Mouse (Mus musculus) hindbrain, embryonic 10.5 days (tissue): Measurements from ENCODE around the gene Idnk. TPM values are rescaled to one million over a fixed set of nuclear protein-coding genes. Genes with fewer than 3 reads are reported as not detected.

Experiments used
- DNase-seq: peaks from one replicate; pipeline ENCODE4 v3.0.0-alpha.2; 2017; ENCODE audit warnings: low spot score
- H3K27ac ChIP-seq: fragments of 300-500 bp; sonication (generic); 2 replicates; pipeline ENCODE4 v1.5.1; 2016; ENCODE audit warnings: mild to moderate bottlenecking, moderate library complexity
- H3K27me3 ChIP-seq: fragments of 300-500 bp; sonication (generic); 2 replicates; pipeline ENCODE4 v1.6.1; 2016; ENCODE audit warnings: mild to moderate bottlenecking; ENCODE audit not compliant: poor library complexity, insufficient read depth, severe bottlenecking
- H3K36me3 ChIP-seq: fragments of 300-500 bp; sonication (generic); 2 replicates; pipeline ENCODE4 v1.6.1; 2016; ENCODE audit warnings: mild to moderate bottlenecking, moderate library complexity
- H3K4me1 ChIP-seq: fragments of 300-500 bp; sonication (generic); replicated peaks from 2 replicates; pipeline ENCODE4 v1.6.1; 2016; ENCODE audit warnings: mild to moderate bottlenecking
- H3K4me3 ChIP-seq: fragments of 300-500 bp; sonication (generic); 2 replicates; pipeline ENCODE4 v1.5.1; 2016; ENCODE audit warnings: mild to moderate bottlenecking, moderate library complexity
- H3K9me3 ChIP-seq: fragments of 300-500 bp; sonication (generic); 2 replicates; pipeline ENCODE4 v1.6.1; 2016; ENCODE audit warnings: mild to moderate bottlenecking, moderate library complexity
- WGBS: fragments of 180-500 bp; shearing (Covaris S2); methylation state at CpG from one replicate; pipeline ENCODE4 v1.1.7; 2016; 5-methylcytosine and 5-hydroxymethylcytosine counted together
- polyA plus RNA-seq: library from polyadenylated mRNA; unstranded; fragments of >200 nt; fragmentation: Nextera tagmentation; extraction: Ambion mirVana; gene quantifications from 2 replicates; pipeline ENCODE4 v1.2.1, GENCODE M21; 2016

The Idnk gene
- polyA plus RNA-seq, 1 experiment from 2014 or later, result 66.7 TPM

DNA sequence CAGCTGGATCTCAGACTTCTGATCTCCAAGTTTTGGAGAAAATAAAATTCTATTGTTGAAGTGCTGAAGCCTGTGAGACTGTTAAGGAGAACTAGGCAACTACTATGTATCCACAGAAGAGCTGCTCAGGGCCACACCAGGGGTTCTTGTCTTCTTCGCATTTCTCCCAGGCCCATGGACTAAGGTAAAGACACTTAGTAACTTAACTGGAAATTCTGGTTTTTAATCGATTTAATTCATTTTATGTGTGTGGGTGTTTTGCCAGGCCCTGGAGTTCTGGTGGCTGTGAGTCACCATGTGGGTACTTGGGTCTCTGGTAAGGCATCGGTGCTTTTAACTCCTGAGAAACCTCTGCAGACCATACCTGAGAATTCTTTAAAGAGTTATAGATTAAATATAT, 7.8 kb upstream of the Idnk start:
- Histone ChIP-seq H3K27me3 (no peaks in the 10 kb centered on the region), H3K27ac (no peak overlapping the region), H3K9me3 (peaks cover 7% of the 10 kb centered on the region; the same call in 1 of the 2 replicates), H3K4me1 (peaks cover 12% of the 10 kb centered on the region; the same call in 1 of the 2 replicates), H3K36me3 (no peaks in the 10 kb centered on the region), H3K4me3 (no peak overlapping the region)
- WGBS, result 87% methylated on average over 3 of the region's 3 CpGs
- no peak for DNase-seq

DNA sequence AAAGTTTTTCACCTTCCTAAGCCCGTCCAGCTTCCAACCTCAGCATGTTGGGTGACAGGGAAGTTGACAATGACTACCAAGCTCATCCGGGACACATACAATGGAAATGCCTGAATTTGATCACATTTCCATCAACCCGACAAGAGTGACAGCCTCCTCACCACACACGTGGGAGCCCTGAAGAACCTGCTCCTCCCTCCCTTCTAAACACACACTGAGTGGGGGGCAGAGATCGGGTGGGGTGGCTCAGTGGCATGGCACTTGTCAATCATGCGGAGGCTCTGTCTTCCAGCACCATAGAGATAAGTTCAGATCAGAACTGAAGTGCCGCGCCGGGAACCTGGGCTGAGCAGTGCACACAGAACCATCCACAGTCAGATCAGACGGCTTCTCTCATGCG, 7.0 kb upstream of the Idnk start:
- Histone ChIP-seq H3K27me3 (no peaks in the 10 kb centered on the region), H3K4me1 (peaks cover 12% of the 10 kb centered on the region; the same call in 1 of the 2 replicates), H3K9me3 (peaks cover 11% of the 10 kb centered on the region; the same call in 1 of the 2 replicates), H3K4me3 (no peak overlapping the region), H3K27ac (no peak overlapping the region), H3K36me3 (no peaks in the 10 kb centered on the region)
- DNase-seq, result no peak
- WGBS, result 81% methylated on average over 11 of the region's 11 CpGs

DNA sequence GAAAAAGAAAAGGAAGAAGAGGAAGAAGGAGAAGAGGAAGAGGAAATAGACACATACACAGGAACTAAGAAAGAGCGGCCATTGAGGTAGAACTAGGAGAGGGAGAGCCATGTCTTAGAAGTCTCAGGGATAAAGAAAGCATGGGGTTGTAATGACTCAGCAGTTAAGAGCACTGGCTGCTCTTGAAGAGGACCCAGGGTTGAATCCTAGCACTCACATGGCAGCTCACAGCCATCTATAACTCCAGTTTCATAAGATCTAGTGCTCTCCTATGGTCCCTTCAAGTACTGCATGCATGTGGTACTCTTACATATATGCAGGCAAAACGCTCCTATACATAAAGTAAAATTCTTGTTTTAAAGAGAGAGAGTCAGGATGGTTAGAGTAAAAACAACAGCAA, 1.4 kb upstream of the Idnk start:
- H3K27ac ChIP-seq, result no peak overlapping the region
- WGBS, result 93% methylated on average over 2 of the region's 2 CpGs
- peaks cover 16% of the 10 kb centered on the region for H3K36me3 ChIP-seq
- H3K4me3 ChIP-seq, result no peak overlapping the region
- H3K9me3 ChIP-seq, result peaks cover 8% of the 10 kb centered on the region; the same call in 1 of the 2 replicates
- H3K4me1 ChIP-seq, result peaks cover 21% of the 10 kb centered on the region
- no peak for DNase-seq
- 0 out of 2 replicates have a peak, but pooled peaks cover 4% of the 10 kb centered on the region for H3K27me3 ChIP-seq

DNA sequence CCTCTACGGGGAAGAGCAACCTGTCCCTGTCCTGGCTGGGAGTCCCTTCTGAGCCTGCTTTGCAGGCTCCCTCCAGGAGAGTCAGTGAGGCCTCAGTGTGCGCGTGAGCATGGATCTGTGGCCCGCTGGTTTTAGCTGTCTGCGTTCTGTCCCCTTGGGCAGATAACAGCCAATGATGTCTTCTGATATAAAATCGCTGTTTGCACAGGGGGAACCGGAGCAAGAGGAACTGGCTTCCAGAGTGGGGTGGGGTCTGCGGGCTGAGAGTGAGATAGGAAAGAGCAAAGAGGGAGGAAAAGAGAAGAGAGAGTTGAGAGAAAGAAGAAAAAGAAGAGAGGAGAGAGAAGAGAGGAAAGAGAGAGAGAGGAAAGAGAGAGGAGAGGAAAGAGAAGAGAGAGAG, 413 bp upstream of the Idnk start:
- 32% methylated on average over 8 of the region's 8 CpGs for WGBS
- H3K4me1 ChIP-seq, result peaks cover 21% of the 10 kb centered on the region
- H3K9me3 ChIP-seq, result peaks cover 14% of the 10 kb centered on the region
- H3K36me3 ChIP-seq, result peaks cover 26% of the 10 kb centered on the region
- H3K4me3 ChIP-seq, result peak overlapping the region; percentile 93
- H3K27ac ChIP-seq, result peak overlapping the region; percentile 91
- DNase-seq, result no peak
- 0 out of 2 replicates have a peak, but pooled peaks cover 4% of the 10 kb centered on the region for H3K27me3 ChIP-seq

DNA sequence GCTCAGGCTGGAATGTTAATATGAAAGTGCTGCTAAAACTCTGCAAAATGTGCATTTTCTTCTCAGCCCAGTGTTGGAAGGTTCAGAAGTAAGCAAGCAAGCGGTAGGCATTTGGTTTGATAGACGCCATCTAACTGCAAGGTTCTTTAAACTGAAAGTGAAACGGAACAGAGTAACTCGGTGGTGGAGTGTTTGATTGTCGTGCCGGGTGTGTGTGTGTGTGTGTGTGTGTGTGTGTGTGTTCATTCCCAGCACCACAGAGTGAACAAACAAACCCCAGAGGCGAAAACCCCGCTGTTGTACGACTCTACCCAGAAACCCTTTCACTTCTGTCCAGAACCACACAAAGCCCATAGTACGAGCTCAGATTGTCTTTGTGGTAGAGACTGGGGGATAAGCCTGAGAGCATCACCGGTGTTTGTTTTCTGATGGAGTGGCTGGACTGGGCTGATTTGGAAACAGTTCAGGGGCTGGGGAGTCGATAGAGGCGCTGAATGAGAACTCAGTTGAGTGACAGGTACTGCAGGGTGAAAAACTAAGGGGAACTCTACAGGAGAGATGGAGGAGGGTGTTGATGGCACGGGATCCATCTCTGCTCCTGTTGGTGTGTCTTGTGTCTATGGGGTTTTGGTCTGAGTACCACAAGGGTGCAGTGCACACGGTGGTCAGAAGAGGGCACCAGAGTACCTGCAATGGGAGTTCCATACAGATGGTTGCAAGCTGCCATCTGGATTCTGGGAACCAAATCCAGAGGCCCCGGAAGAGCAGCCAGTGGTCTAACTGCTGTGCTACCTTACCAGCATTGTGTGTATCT, 857 bp downstream of the Idnk start:
- peak overlapping the region; percentile 93 for H3K4me3 ChIP-seq
- peaks cover 39% of the 10 kb centered on the region for H3K36me3 ChIP-seq
- H3K27me3 ChIP-seq, result 0 out of 2 replicates have a peak, but pooled peaks cover 4% of the 10 kb centered on the region
- peak overlapping the region; percentile 91 for H3K27ac ChIP-seq
- H3K9me3 ChIP-seq, result peaks cover 15% of the 10 kb centered on the region
- H3K4me1 ChIP-seq, result peaks cover 21% of the 10 kb centered on the region
- 20% methylated on average over 16 of the region's 16 CpGs for WGBS
- peak; percentile 90 for DNase-seq

DNA sequence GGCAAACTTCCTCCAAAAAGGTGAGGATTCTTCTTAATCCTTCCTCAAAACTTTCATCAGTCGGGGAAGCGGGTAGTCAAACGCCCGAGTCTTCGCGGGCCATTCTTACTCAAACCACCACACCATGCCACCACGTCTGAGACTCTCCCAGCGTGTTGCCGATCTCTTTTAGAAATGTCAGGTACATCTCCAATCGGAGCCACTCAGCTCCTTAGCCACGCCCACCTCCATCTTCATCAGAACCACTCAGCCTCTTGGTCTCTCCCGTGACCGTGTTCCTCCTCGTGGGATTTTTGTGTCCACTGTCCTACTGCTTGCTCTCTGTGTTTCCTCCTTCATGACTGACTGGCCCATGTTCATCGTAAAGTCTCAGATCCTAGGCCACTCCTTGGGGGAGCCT, 3.3 kb downstream of the Idnk start:
- no peak overlapping the region for H3K4me3 ChIP-seq
- peaks cover 63% of the 10 kb centered on the region for H3K36me3 ChIP-seq
- 95% methylated on average over 15 of the region's 15 CpGs for WGBS
- peaks cover 21% of the 10 kb centered on the region for H3K4me1 ChIP-seq
- 0 out of 2 replicates have a peak, but pooled peaks cover 4% of the 10 kb centered on the region for H3K27me3 ChIP-seq
- no peak for DNase-seq
- H3K9me3 ChIP-seq, result peaks cover 15% of the 10 kb centered on the region
- H3K27ac ChIP-seq, result no peak overlapping the region

DNA sequence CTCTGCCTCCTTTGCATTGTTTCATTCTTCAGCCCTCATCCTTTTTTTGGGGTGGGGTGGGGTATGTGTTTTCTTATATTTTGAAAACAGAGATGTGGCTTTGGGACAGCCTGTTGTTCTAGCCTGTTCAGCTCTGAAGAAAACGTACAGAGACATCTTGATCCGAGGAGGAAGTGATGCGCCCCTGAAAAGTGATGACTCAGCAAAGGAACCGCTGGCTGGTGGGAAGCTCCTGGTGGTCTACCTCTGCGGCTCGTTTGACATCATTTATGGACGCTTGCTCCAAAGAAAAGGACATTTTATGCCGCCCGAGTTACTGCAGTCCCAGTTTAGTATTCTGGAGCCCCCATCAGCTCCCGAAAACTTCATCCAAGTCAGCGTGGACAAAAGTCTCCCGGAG, 5.9 kb downstream of the Idnk start:
- Histone ChIP-seq H3K9me3 (peaks cover 15% of the 10 kb centered on the region), H3K4me3 (no peak overlapping the region), H3K36me3 (peaks cover 72% of the 10 kb centered on the region), H3K4me1 (peaks cover 10% of the 10 kb centered on the region), H3K27ac (no peak overlapping the region), H3K27me3 (no peaks in the 10 kb centered on the region)
- DNase-seq, result no peak
- WGBS, result 94% methylated on average over 12 of the region's 12 CpGs

DNA sequence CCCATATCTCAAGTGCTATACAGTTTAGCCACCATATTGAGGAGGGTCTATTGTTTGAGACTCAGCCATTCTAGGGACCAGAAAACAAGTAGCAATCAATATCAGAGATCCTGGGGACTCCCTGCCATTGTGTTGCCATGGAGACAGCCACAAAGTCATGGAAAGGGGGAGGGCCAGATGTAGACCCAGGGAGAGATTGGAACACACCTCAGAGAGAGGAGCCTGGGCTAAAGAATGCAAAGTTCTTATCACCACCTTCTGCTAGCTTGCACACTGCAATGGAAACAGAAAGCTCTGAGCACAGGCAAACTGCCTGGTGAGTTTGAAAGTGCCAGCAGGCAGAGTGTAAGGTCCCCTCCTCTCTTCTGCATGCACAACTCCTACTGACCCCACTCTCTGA, 10.7 kb downstream of the Idnk start:
- H3K27me3 ChIP-seq, result no peaks in the 10 kb centered on the region
- no peak overlapping the region for H3K4me3 ChIP-seq
- 0 out of 2 replicates have a peak, but pooled peaks cover 6% of the 10 kb centered on the region for H3K9me3 ChIP-seq
- H3K36me3 ChIP-seq, result peaks cover 64% of the 10 kb centered on the region
- no peak overlapping the region for H3K27ac ChIP-seq
- DNase-seq, result no peak
- peaks cover 8% of the 10 kb centered on the region for H3K4me1 ChIP-seq

DNA sequence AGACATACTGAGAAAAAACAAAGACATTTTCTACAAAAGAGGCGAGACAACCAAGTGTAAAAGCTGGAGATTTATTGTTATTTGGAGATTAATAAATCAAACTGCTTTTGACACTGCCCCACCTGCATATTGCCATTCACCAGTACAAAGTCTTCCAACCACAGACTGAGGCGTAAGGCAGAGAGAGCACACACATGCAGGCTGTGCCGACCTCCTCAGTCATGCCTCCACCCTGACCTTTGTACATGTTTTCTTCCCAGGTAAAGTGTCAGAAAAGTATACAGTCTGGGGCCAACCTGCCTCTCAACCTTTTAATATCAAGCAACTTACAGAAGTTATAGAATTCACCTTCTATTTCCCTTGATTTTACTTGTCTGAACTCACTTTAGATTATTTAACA, 18.7 kb downstream of the Idnk start:
- no peaks in the 10 kb centered on the region for H3K27me3 ChIP-seq
- DNase-seq, result no peak
- H3K36me3 ChIP-seq, result peaks cover 94% of the 10 kb centered on the region
- H3K9me3 ChIP-seq, result no peaks in the 10 kb centered on the region
- no peak overlapping the region for H3K4me3 ChIP-seq
- no peak overlapping the region for H3K27ac ChIP-seq
- WGBS, result 90% methylated on average over 3 of the region's 3 CpGs
- no peaks in the 10 kb centered on the region for H3K4me1 ChIP-seq

DNA sequence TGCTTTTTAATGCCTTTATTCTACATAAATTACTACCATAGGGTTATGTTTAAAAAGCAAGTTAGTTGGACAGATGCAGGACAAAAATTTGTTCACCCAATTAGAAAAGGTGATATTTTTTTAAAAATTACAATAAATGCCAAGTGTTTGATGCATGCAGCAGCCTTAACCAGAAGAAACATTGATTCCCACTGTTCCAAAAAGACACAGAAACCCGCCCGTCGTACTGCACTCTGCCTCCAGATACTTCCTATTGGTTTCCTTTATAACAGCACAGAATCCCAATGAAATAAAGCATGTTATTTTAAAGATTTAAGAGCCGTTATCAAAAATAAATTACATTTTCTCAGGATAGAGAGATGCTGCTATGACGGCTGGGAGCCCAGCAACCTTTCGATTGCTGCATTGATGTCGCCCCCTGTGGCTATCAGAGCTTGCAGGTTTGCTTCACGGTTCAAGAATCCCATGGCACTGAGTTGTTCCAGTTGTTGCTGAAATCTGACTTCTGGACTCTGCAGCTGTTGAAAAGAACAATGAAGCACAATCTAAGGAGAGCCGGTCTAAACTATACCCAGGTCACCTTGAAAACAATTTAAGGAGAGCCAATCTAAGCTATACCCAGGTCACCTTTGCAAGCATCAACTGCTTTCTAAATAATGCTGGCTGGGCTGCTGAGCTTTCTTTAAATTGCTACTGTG, 20.2 kb downstream of the Idnk start:
- H3K27me3 ChIP-seq, result no peaks in the 10 kb centered on the region
- H3K27ac ChIP-seq, result no peak overlapping the region
- no peaks in the 10 kb centered on the region for H3K9me3 ChIP-seq
- WGBS, result 89% methylated on average over 9 of the region's 9 CpGs
- no peak for DNase-seq
- H3K36me3 ChIP-seq, result peaks cover 98% of the 10 kb centered on the region
- H3K4me3 ChIP-seq, result no peak overlapping the region
- H3K4me1 ChIP-seq, result no peaks in the 10 kb centered on the region

DNA sequence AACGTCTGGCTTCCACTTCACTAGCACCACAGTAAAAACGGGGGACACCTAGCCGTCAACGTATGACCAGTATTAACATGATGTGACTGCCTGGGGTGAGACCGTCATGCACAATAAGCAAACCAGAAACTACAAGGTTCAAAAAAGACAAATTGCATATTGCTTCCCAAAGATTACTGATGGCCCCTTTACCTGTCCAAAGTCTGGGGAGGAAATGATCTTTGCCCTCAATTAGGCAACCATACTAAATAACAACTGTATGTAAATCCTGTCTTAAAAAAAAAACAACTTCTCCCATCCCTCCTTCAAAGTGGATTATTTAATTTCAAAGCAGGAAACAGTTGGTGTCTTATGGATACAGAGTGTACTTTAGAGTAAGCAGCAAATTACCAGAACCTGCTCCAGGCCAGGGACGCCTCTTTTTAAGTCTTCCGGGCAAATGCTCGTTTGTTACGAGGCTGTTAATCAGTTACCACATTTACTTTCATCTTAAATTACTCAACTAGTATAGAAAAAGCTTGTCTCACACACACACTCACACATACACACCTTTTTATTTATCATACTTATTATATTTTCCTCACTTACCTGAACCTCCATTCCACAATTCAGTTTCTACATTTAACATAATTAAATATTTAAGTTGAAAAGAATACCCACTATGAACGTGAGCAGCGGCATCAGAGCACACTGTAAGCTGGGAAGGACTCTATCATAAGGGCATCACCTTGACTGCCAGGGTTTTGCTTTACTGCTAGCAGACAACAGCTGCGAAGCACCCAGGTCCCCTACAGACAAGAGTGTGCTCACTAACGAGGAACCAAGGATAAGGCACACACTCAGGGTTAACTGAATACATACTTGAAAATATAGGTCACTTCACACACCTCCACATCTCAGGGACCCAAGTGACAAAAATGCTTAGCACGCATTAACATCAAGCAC, 24.4 kb downstream of the Idnk start:
- H3K4me3 ChIP-seq, result no peak overlapping the region
- no peak for DNase-seq

DNA sequence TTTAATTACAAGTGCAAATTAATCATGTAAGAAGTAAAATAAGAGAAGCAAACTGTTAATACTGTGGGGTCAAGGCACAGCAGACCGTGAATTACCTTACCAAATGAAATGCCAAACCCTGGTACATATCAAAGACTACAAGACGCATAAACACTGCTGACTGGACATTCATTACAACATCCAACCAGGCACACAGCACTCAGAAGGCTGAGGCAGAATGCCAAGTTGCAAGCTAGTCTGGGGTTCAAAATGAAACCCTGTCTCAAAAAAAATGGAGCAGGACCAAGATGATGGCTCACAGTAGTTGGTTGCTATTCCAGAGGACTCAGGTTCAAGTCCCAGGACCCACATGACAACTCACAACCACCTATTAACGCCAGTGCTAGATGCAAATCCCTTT, 26.7 kb downstream of the Idnk start:
- no peak for DNase-seq
- 93% methylated on average over 3 of the region's 3 CpGs for WGBS
- Histone ChIP-seq H3K36me3 (peaks cover 75% of the 10 kb centered on the region), H3K27ac (no peak overlapping the region), H3K9me3 (no peaks in the 10 kb centered on the region), H3K4me3 (no peak overlapping the region), H3K27me3 (no peaks in the 10 kb centered on the region), H3K4me1 (no peaks in the 10 kb centered on the region)

More for the DNA sequence above, 24.4 kb downstream of the Idnk start:
- no peaks in the 10 kb centered on the region for H3K27me3 ChIP-seq
- H3K27ac ChIP-seq, result no peak overlapping the region
- peaks cover 84% of the 10 kb centered on the region for H3K36me3 ChIP-seq
- no peaks in the 10 kb centered on the region for H3K4me1 ChIP-seq
- 92% methylated on average over 14 of the region's 14 CpGs for WGBS
- H3K9me3 ChIP-seq, result no peaks in the 10 kb centered on the region
